8 mouse cellular contexts compared by ENCODE assay signal in the genomic region with DNA sequence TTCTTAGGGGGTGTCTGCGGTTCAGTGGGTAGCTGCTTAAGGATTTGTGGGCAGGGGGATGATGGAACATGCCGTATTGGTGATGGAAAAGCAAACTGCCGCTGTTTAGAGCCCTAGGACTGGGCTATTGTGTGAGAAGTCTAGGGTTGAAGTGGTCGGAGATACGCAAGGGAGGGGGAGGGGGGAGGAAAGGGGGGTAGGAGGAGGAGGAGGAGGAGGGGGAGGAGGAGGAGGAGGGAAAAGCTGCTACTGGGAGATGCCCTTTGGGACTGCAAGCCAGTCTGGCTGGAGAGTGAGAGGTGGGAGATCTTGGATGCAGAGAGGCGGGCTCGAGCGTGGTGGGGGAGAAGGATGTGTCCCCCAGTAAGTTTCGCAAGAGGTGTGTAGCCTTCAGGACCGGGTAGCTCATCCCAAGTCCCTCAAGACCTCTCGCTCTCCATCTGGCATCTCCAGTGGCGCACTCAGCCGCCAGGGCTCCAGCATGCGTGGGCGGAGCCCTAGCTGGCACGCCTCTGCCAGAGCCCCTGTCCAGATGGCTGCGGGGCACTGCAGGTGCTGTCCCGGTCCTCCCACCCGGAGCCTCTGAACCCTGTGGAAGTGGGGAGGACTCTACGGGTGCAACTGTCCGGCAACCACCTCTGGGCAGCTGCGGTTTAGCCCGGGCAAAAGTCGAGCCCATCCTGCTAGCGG. TPM values are rescaled to one million over a fixed set of nuclear protein-coding genes. Genes with fewer than 3 reads are reported as not detected.
DNase-seq lines count a peak whose midpoint lies in the region; ATAC-seq and TF ChIP-seq lines count a peak whose summit lies in the region.

No protein-coding gene starts in this region.

- no peak for TF ChIP-seq POLR2A in small intestine, adult 2 months (IDR thresholded peaks at IDR 0.05; ENCODE audit: low read depth, low read length)

- H3K27me3 ChIP-seq in hindbrain, embryonic 15.5 days = no peaks in the 10 kb centered on the region
- peaks cover 44% of the 10 kb centered on the region for H3K27me3 ChIP-seq in midbrain, embryonic 10.5 days (ENCODE audit: low read depth, poor library complexity, severe bottlenecking)
- no peaks in the 10 kb centered on the region for H3K27me3 ChIP-seq in small intestine, adult 2 months (ENCODE audit: control insufficient read depth, insufficient read depth, low read length)

- H3K9me3 ChIP-seq in hindbrain, embryonic 15.5 days = no peaks in the 10 kb centered on the region
- no peaks in the 10 kb centered on the region for H3K9me3 ChIP-seq in midbrain, embryonic 10.5 days (replicated peaks)

- under 1% methylated on average over 23 of the region's 25 CpGs for WGBS in hindbrain, embryonic 15.5 days
- under 1% methylated on average over 23 of the region's 25 CpGs for WGBS in midbrain, embryonic 10.5 days
- whole genome bisulfite sequencing in small intestine, adult 2 months = 27% methylated on average over 25 of the region's 25 CpGs

- peak overlapping the region; percentile 80 for H3K4me2 ChIP-seq in hindbrain, embryonic 15.5 days

- H3K36me3 ChIP-seq in hindbrain, embryonic 15.5 days = no peaks in the 10 kb centered on the region
- no peaks in the 10 kb centered on the region for H3K36me3 ChIP-seq in midbrain, embryonic 10.5 days
- H3K36me3 ChIP-seq in small intestine, adult 2 months (ENCODE audit: control insufficient read depth, insufficient read depth, low read length) = peaks cover 9% of the 10 kb centered on the region; the same call in 1 of the 2 replicates

- ATAC-seq in frontal cortex, adult (ENCODE audit: low TSS enrichment) = 0 out of 2 replicates have a peak, but pooled peaks have one; percentile 7
- peak; percentile 59 for ATAC-seq in hindbrain, embryonic 15.5 days (ENCODE audit: low FRiP score, low read depth)

- DNase-seq in ZHBTc4 (ENCODE audit: low read depth, low spot score) = peak; percentile 59
- DNase-seq in cerebellum, adult 9-10 months = peak; percentile 74
- DNase-seq in left cerebral cortex, postnatal 14 days (ENCODE audit: low spot score in 2 of 2) = peak; percentile 65 to 68
- DNase-seq in midbrain, embryonic 10.5 days (ENCODE audit: low spot score) = peak; percentile 78
- DNase-seq in yolk sac, embryonic 10.5 days (ENCODE audit: low spot score) = no peak

- peak overlapping the region; percentile 83 for H3K9ac ChIP-seq in hindbrain, embryonic 15.5 days

- peak overlapping the region; percentile 96 for H3K27ac ChIP-seq in hindbrain, embryonic 15.5 days (replicated peaks)
- H3K27ac ChIP-seq in midbrain, embryonic 10.5 days (replicated peaks) = peak overlapping the region; percentile 98
- 0 out of 2 replicates have a peak overlapping the region, but pooled peaks have one; percentile 16 for H3K27ac ChIP-seq in small intestine, adult 2 months (ENCODE audit: insufficient read depth, low read depth, low read length)

- H3K4me3 ChIP-seq in hindbrain, embryonic 15.5 days = peak overlapping the region; percentile 71
- peak overlapping the region; percentile 82 for H3K4me3 ChIP-seq in midbrain, embryonic 10.5 days
- H3K4me3 ChIP-seq in small intestine, adult 2 months (ENCODE audit: low read depth, low read length) = peak overlapping the region; percentile 53

- intact Hi-C loops in left cerebral cortex, postnatal 14 days (cut with DNase I) = no loop called here

- peaks cover 61% of the 10 kb centered on the region for H3K4me1 ChIP-seq in hindbrain, embryonic 15.5 days (replicated peaks)
- H3K4me1 ChIP-seq in midbrain, embryonic 10.5 days = peaks cover 71% of the 10 kb centered on the region
- peaks cover 19% of the 10 kb centered on the region for H3K4me1 ChIP-seq in small intestine, adult 2 months (ENCODE audit: control insufficient read depth, insufficient read depth, insufficient read length, low read length)

- no peak for TF ChIP-seq CTCF in small intestine, adult 2 months (IDR thresholded peaks at IDR 0.05; ENCODE audit: extremely low read depth, insufficient read length, insufficient replicate concordance, low read depth, low read length)

RNA-seq across cellular contexts. Expression of gene Plekha6, which starts 18.2 kb away (rescaled TPM):
- polyA plus RNA-seq in hindbrain, embryonic 15.5 days (2015; fragmentation: Nextera tagmentation; extraction: Ambion mirVana) = 17.2 and 19.9 TPM in 2 replicates
- total RNA-seq in left cerebral cortex, postnatal 14 days (2021) = 10 to 100 TPM; 60.7 to 70.5 TPM
- 12.5 and 15.7 TPM in 2 replicates for polyA plus RNA-seq in midbrain, embryonic 10.5 days (2016; fragmentation: Nextera tagmentation; extraction: Ambion mirVana)
- polyA plus RNA-seq in small intestine, adult 2 months (2012; rRNA removed) = 37.1 and 104 TPM in 2 replicates

RNA-seq across cellular contexts. Expression of gene Ppp1r15b, which starts 51.2 kb away (rescaled TPM):
- 26.7 and 28.0 TPM in 2 replicates for polyA plus RNA-seq in hindbrain, embryonic 15.5 days (2015; fragmentation: Nextera tagmentation; extraction: Ambion mirVana)
- 10 to 100 TPM; 45.5 to 46.8 TPM for total RNA-seq in left cerebral cortex, postnatal 14 days (2021)
- 48.9 and 56.8 TPM in 2 replicates for polyA plus RNA-seq in midbrain, embryonic 10.5 days (2016; fragmentation: Nextera tagmentation; extraction: Ambion mirVana)
- 26.7 and 43.3 TPM in 2 replicates for polyA plus RNA-seq in small intestine, adult 2 months (2012; rRNA removed)

Comparison
In these comparisons a context has a peak if more than half of its experiments do, and no peak if none do; other contexts are left out.
1. H3K27ac ChIP-seq: peak in every context shown above with its lines; median percentile 98 in midbrain, embryonic 10.5 days; 96 in hindbrain, embryonic 15.5 days; 16 in small intestine, adult 2 months.